Mouse (Mus musculus): ENCODE measurements around the gene Sub1. TPM values are rescaled to one million over a fixed set of nuclear protein-coding genes. Genes with fewer than 3 reads are reported as not detected.

Sub1 gene
- 202 and 219 TPM in 2 replicates for polyA plus RNA-seq (2012; rRNA removed)

DNA sequence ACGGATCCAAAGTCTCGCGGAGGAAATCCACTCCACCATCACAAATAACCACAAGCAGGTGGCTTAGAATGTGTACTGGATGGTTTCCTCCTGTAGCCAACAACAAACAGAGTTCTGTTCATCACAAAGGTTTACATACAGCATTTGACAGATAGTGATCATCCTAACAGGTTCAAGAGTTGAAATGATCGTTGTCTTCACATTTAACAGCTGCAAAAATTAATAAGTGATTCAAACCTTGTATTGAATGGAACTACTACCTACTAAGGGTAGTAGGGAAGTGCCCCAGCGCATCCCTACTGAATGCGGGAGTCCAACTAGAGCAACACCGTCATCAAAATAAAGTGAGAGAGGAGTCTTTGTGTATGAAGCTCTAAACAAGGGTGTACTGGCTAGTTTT is at the start of gene Sub1:
Sub1 (minus strand) TSS at position 101 of the 400 bp plus-strand sequence.
- H3K4me3 ChIP-seq (ENCODE audit: insufficient read depth, low read length), result peak within 1 kb of the TSS; percentile 71
- TF ChIP-seq POLR2A (IDR thresholded peaks at IDR 0.05; ENCODE audit: extremely low read depth, insufficient read depth, low read length) (no peak), CTCF (IDR thresholded peaks at IDR 0.05; ENCODE audit: extremely low read depth, insufficient read depth, low read length) (no peak)
- H3K27ac ChIP-seq (ENCODE audit: insufficient read depth, low read length), result no peak within 1 kb of the TSS
- peaks cover 2% of the 10 kb centered on the region; the same call in 1 of the 2 replicates for H3K4me1 ChIP-seq (ENCODE audit: control insufficient read depth, insufficient read depth, low read length)

DNA sequence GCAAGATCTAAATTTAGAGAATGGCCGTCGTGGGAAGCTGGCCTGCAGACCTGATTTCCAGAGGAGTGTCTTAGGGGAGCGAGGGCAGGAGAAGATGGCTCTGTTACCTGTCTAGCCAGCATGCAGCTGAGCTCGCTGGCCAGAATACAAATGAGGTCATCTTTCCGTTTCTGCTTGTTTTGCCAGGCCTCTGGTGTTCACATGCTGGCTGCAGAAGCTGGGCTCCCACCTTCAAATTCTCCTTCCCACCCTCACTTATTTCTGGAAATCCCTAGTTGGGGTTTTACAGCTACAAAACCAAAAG is 43.6 kb upstream of the Sub1 start:
- TF ChIP-seq POLR2A (IDR thresholded peaks at IDR 0.05; ENCODE audit: extremely low read depth, insufficient read depth, low read length) (no peak), CTCF (IDR thresholded peaks at IDR 0.05; ENCODE audit: extremely low read depth, insufficient read depth, low read length) (no peak)
- H3K4me3 ChIP-seq (ENCODE audit: insufficient read depth, low read length), result no peak overlapping the region
- no peak overlapping the region for H3K27ac ChIP-seq (ENCODE audit: insufficient read depth, low read length)
- peaks cover 4% of the 10 kb centered on the region; the same call in 1 of the 2 replicates for H3K4me1 ChIP-seq (ENCODE audit: control insufficient read depth, insufficient read depth, low read length)

- TF ChIP-seq CTCF (IDR thresholded peaks at IDR 0.05; ENCODE audit: extremely low read depth, insufficient read depth, low read length) (no peak), POLR2A (IDR thresholded peaks at IDR 0.05; ENCODE audit: extremely low read depth, insufficient read depth, low read length) (no peak)
- no peak overlapping the region for H3K4me3 ChIP-seq (ENCODE audit: insufficient read depth, low read length)
- H3K4me1 ChIP-seq (ENCODE audit: control insufficient read depth, insufficient read depth, low read length), result peaks cover 4% of the 10 kb centered on the region; the same call in 1 of the 2 replicates
- H3K27ac ChIP-seq (ENCODE audit: insufficient read depth, low read length), result no peak overlapping the region
Measured at GRCm38 (mm10) chr15:12039671-12040406, 43.1 kb upstream of the Sub1 start.

- Histone ChIP-seq H3K4me3 (ENCODE audit: insufficient read depth, low read length) (no peak overlapping the region), H3K4me1 (ENCODE audit: control insufficient read depth, insufficient read depth, low read length) (peaks cover 4% of the 10 kb centered on the region; the same call in 1 of the 2 replicates), H3K27ac (ENCODE audit: insufficient read depth, low read length) (no peak overlapping the region)
- TF ChIP-seq POLR2A (IDR thresholded peaks at IDR 0.05; ENCODE audit: extremely low read depth, insufficient read depth, low read length) (0 out of 2 replicates have a peak, but pooled peaks have one; percentile 24), CTCF (IDR thresholded peaks at IDR 0.05; ENCODE audit: extremely low read depth, insufficient read depth, low read length) (no peak)
Measured at GRCm38 (mm10) chr15:12039256-12039655, 42.5 kb upstream of the Sub1 start.

DNA sequence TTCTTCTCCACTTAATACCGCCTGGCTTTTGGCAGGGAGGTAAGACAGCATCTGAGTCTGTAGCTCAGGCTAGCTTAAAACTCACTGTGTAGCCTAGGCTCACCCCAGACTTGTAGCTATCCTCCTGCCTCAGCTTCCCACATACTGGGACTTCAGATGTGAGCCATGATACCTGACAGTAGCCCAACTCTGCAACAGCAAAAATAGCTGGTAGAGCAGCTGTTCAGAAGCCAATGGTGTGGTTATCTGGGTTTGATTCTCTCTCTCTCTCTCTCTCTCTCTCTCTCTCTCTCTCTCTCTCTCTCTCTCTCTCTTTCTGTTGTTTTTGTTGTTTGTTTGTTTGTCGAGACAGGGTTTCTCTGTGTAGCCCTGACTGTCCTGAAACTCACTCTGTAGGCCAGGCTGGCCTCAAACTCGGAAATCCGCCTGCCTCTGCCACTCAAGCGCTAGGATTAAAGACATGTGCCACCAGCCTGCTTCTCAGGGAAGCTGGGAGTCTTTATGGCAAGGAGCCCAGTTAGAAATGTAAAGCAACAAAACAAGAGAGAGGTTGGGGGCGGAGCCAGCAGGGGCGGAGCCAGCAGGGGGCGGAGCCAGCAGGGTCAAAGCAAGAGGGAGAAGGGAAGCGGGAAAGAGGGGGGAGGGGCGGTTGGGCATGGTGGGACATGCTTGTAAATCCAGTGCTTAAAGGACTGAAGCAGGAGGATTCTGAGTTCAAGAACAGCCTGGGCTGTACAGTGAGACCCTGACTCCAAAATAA is 41.3 kb upstream of the Sub1 start:
- Histone ChIP-seq H3K4me3 (ENCODE audit: insufficient read depth, low read length) (no peak overlapping the region), H3K4me1 (ENCODE audit: control insufficient read depth, insufficient read depth, low read length) (peaks cover 4% of the 10 kb centered on the region; the same call in 1 of the 2 replicates), H3K27ac (ENCODE audit: insufficient read depth, low read length) (no peak overlapping the region)
- no peak for TF ChIP-seq POLR2A (IDR thresholded peaks at IDR 0.05; ENCODE audit: extremely low read depth, insufficient read depth, low read length)

DNA sequence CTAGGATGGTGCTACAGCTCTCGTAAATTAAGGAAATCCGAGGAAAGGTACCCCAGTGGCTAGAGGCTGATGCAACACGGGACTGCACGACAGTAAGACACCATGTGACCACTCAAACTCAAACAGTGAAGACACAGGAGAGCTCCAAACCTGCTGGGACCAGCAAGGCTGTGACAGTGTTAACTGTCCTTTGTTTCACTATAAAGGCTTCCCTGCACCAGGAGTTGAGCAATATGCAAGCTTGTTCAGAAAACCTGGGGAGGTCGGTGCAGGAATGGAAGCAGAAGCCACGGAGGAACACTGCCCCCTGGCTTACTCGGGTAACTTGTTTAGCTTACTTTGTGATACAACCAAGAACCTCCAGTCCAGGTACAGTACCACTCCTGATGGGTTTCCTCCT is 40.4 kb upstream of the Sub1 start:
- Histone ChIP-seq H3K4me1 (ENCODE audit: control insufficient read depth, insufficient read depth, low read length) (peaks cover 4% of the 10 kb centered on the region; the same call in 1 of the 2 replicates), H3K4me3 (ENCODE audit: insufficient read depth, low read length) (no peak overlapping the region), H3K27ac (ENCODE audit: insufficient read depth, low read length) (no peak overlapping the region)
- no peak for TF ChIP-seq POLR2A (IDR thresholded peaks at IDR 0.05; ENCODE audit: extremely low read depth, insufficient read depth, low read length)
- TF ChIP-seq CTCF (IDR thresholded peaks at IDR 0.05; ENCODE audit: extremely low read depth, insufficient read depth, low read length), result peak; percentile 50

DNA sequence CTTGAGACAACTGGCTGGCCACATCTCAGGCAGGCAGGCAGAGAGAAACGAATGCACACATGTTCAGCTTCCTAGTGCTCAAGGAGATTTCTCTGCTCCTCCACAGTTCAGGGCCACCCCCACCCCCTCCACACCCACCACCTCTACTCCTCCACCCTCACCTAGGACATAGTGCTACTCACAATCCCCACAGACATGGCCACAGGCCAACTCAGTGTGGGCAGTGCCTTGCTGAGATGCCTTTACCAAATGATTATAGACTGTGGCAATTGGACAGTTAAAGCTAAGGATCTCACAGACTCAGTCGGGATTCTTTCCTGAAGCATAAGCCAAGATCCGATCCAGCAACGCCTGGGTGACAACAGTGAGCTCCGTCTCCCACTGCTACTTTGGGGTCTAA is 39.9 kb upstream of the Sub1 start:
- no peak overlapping the region for H3K27ac ChIP-seq (ENCODE audit: insufficient read depth, low read length)
- peaks cover 4% of the 10 kb centered on the region; the same call in 1 of the 2 replicates for H3K4me1 ChIP-seq (ENCODE audit: control insufficient read depth, insufficient read depth, low read length)
- no peak overlapping the region for H3K4me3 ChIP-seq (ENCODE audit: insufficient read depth, low read length)
- TF ChIP-seq POLR2A (IDR thresholded peaks at IDR 0.05; ENCODE audit: extremely low read depth, insufficient read depth, low read length) (no peak), CTCF (IDR thresholded peaks at IDR 0.05; ENCODE audit: extremely low read depth, insufficient read depth, low read length) (no peak)

GRCm38 (mm10) chr15:12034317-12034716 is 37.5 kb upstream of the Sub1 start:
- TF ChIP-seq CTCF (IDR thresholded peaks at IDR 0.05; ENCODE audit: extremely low read depth, insufficient read depth, low read length) (no peak), POLR2A (IDR thresholded peaks at IDR 0.05; ENCODE audit: extremely low read depth, insufficient read depth, low read length) (no peak)
- Histone ChIP-seq H3K27ac (ENCODE audit: insufficient read depth, low read length) (no peak overlapping the region), H3K4me1 (ENCODE audit: control insufficient read depth, insufficient read depth, low read length) (peaks cover 2% of the 10 kb centered on the region; the same call in 1 of the 2 replicates), H3K4me3 (ENCODE audit: insufficient read depth, low read length) (no peak overlapping the region)

DNA sequence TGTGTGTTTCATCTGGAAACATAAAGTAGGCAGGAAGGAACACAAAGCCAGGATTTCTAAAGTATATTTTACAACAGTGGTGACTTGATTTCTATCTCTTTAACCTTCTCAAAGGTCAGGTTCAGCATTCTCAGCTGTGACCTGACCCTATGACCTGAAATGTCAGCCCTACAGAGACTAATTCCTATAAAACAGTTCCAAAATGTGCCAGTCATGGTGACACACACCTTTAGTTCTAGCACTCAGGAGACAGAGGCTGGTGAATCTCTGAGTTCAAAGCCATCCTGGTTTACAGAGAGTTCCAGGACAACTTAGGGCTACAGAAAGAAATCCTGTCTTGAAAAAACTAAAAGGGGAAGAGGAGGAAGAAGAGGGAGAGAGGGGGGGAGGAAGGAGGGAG is 36.4 kb upstream of the Sub1 start:
- no peak for TF ChIP-seq CTCF (IDR thresholded peaks at IDR 0.05; ENCODE audit: extremely low read depth, insufficient read depth, low read length)
- TF ChIP-seq POLR2A (IDR thresholded peaks at IDR 0.05; ENCODE audit: extremely low read depth, insufficient read depth, low read length), result no peak
- H3K4me1 ChIP-seq (ENCODE audit: control insufficient read depth, insufficient read depth, low read length), result peaks cover 2% of the 10 kb centered on the region; the same call in 1 of the 2 replicates
- no peak overlapping the region for H3K27ac ChIP-seq (ENCODE audit: insufficient read depth, low read length)
- H3K4me3 ChIP-seq (ENCODE audit: insufficient read depth, low read length), result no peak overlapping the region
